Mouse (Mus musculus): ENCODE results near the gene Mars.

Gene Mars

DNA sequence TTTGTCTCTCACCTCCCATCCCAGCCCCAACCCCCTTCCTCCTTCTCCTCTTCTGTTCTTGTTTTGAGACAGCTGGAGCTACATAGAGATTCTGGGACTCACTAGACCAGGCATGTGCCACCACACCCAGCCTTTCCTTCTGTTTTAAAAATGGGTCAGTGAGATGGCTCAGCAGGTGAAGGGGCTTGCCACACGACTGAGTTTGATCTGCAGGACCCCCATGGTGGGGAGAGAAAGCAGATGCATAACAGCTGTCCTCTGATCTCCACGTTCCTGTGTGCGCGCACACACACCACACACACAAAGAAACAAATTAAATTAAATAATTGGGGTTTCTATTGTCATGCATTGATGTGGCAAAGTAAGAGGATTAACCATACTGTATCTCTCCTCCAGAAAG is 46.6 kb downstream of the Mars start:
- DNase-seq (ENCODE audit: extremely low read depth, insufficient read length, low spot score): no peak

DNA sequence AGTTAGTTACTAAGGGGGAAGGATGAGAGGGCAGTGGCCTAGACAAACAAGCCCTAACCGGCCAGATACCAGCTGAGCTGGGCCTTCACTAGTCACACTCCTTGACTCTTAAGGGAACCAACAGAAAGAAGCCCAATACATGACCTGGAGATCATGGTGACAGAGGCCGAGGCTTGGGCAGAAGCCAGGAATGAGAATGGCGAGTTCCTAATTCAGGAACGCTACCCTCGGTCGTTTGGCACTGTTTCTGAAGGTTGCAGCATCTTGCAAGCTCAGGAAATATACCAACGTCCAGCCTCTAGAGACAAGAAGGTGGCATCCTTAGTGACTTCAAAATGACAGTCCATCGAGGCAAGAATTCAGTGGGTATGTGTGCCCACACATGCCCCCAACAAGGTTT is 47.2 kb downstream of the Mars start:
- no peak for DNase-seq (ENCODE audit: extremely low read depth, insufficient read length, low spot score)

DNA sequence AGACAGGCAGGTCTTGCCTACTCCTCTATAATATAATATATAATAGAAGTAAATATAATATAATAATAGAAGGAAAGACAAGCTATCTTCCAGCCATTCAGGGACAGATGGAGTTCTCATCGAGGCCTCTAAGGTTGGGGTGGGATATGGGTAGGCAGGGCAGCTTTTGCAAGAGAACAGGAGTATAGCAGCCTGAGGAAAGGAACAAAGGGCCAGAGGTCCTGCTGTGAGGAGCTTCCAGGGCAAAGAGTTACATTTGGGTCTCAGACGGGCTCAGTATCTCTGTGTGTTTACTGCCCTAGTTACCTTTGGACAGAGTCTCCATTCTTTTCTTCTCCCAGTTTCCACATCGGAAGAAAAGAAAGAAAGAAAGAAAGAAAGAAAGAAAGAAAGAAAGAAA is 48.0 kb downstream of the Mars start:
- DNase-seq (ENCODE audit: extremely low read depth, insufficient read length, low spot score): no peak

DNA sequence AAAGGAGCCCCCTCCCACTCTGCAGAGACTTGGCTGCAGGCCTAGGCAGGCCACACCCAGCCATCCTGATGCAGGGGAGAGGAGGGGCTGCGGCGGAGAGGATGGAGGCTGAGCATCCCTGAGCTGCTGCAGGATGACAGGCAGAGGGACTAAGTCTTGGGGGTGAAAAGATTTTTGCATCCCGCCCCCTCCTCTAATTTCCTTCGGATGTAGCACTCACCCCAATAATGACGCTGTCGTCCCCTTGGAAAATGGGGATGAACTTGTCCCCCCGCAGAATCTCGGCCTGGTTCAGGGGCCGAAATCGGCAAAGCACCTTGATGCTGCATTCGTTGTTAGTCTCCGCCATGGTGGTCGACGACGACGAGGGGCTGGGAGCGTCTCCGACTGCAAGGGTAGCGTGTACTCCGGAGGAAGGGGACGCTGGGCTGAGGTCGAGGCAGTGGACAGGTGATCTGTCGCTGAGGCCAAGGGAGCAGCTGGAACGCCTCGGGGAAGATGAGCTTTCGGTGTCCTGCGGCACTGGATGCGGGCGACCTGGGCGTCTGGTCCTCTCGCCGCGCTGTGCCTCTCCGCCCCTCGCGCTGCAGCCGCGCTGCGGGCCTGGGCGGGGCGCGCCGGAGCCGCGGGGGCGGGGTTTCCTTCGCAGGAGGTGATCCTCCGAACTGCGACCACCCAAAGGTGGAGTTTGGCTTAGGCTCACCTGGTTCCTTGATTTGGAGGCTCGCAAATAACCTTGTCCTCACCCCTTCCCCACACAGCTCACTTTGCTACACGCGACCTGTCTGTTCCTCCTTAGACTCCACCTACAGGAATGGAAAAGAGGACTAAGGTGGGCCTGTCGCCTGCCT is 48.8 kb downstream of the Mars start, which contains the start of gene Kif5a:
Kif5a (minus strand) TSS at position 801 of the 851 bp plus-strand sequence.
- no peak for DNase-seq (ENCODE audit: extremely low read depth, insufficient read length, low spot score)

DNA sequence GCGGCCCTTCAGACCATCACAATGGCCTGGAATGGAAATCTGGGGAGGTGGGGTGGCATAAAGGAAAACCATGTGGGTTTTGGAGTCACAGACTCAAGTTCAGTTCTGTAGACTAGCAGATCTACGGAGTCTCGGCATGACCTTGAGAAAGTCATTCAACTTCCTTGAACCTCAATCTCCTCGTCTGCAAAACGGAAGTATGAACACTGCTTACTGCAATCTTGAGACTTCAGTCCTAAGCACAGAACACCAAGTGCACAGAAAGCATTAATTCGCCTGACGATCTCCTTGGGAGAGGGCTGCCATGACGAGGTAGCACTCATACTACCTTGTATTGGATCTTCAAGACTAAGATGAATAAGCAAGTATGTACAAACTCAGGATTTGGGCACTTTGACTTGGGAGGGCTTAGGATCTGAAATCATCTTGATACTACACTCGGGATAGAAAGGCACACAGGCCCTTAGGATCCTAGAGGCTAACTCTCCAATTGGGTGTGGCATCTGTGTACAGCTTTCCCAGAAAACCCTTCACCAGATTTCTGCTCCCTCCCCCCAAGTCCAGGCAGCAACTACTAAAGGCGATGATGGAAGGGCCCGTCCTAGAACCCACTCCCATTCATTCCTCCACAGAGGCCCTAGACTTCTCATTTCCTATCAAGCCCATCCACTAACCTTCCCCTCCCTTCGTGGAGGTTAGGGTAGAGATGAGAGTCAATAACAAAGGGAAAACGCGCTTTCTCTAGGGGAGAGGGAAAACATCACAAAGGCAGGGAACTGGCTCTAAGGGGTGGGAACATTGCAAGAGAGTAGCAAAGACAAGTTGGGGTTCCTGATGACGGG is 49.7 kb downstream of the Mars start:
- no peak for DNase-seq (ENCODE audit: extremely low read depth, insufficient read length, low spot score)

DNA sequence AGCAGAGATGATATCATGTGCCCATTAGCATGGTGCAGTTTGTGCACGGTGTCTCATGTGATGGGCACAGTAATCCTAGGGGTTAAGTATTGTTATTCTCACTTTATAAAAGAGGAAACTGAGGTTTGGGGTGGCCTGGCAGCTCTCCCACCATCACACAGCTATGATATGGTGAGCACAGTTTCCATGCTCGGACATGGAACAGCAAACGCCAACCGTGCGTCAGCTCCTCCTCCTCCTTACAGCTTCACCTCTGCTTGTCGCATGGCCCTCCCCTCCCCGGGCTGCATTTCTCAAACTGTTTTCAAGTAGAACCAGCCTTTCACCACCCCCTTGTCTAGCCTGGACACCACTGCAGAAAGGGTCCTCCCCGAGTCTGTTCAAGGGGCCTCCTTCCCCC is 53.1 kb downstream of the Mars start:
- DNase-seq (ENCODE audit: extremely low read depth, insufficient read length, low spot score): no peak

DNA sequence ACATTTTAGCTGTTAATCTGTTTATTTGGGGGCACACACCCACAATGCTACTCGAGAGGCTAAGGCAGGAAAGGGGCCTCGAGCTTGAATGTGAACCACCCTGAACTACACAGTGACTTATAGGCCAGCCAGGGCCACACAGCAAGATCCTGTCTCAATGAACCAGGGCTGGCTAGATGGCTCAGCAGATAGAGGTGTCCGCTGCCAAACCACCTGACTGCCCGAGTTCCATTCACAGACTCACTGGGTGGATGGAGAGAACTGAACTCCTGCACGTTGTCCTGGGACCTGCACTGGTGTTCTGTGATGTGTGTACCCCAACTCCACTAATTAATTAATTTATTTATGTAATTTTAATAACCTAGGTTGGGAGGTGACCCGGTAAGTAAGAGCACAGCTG is 53.8 kb downstream of the Mars start:
- DNase-seq (ENCODE audit: extremely low read depth, insufficient read length, low spot score): no peak

DNA sequence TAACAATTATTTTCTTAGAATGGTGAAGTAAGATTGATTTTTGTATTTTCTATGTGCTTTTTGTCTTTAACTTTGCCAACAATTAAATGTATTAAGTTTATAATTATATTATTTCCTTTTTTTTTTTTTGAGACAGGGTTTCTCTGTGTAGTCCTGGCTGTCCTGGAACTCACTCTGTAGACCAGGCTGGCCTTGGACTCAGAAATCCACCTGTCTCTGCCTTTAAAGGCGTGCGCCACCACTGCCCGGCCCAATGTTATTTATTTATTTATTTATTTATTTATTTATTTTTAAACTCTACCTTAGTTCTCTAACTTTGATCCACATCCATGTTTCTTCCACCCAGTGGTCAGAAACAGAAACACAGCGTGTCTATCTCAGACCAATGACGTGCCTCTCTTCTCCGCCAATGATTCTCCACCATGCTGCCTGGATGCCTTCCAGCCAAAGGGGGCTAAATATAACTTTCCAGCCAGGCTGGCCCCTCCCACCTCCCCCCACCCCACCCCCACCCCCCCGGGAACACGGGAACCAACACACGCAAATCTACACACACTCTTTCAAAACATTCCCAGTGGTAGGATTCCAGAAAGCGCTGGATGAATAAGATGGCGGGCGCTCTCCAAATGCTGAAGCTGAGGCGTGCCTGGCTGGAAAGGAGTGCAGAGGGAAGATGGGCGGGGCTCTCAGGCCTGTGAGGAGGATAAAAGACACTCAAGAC is 55.8 kb downstream of the Mars start:
- DNase-seq (ENCODE audit: extremely low read depth, insufficient read length, low spot score): no peak

DNA sequence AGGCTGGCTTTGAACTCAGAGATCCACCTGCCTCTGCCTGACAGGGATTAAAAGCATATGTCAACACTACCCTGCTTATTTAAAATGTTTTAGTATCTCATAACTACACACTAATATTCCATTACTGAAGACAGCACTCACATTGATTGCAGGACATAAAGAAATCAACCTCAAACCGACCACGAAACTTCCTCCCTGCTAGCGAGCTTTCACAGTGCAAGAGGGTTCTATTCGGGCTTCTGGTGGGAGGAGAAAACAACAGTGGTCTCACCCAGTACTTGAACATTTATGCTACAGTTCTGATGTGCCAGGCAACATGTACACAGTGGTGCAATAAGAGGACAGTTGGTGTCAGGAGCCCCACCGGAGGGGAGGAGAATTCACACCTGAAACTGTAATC is 60.8 kb downstream of the Mars start:
- no peak for DNase-seq (ENCODE audit: extremely low read depth, insufficient read length, low spot score)
